Mouse (Mus musculus): Measurements from ENCODE around the gene Cdk4. TPM values are rescaled to one million over a fixed set of nuclear protein-coding genes. Genes with fewer than 3 reads are reported as not detected.
A peak's percentile ranks its signal among the peaks of the same experiment; 100 is the strongest.

The Cdk4 gene
- total RNA-seq, 1 experiment from 2014 or later = 23.9 TPM

DNA sequence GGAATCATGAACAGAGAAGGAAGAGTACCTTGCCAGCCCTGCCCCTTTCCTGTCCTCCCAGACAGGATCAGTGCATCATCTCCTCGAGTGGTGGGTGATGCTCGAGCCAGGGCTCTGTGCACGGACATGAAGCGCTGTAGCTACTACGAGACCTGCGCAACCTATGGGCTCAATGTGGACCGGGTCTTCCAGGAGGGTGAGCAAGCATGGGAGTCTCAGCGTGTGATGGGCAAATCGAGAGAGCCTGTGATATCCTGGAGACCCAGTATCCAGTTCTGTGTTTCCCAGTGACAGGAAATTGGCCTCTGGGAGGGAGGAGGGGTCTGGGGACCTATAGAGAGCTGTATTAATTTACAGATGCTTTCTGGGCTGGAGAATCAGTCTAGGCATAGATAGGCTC is 21.7 kb downstream of the Cdk4 start:
- ATAC-seq (replicated peaks; ENCODE audit: insufficient number of reproducible peaks, low FRiP score, low TSS enrichment, poor library complexity, severe bottlenecking) = no peak

DNA sequence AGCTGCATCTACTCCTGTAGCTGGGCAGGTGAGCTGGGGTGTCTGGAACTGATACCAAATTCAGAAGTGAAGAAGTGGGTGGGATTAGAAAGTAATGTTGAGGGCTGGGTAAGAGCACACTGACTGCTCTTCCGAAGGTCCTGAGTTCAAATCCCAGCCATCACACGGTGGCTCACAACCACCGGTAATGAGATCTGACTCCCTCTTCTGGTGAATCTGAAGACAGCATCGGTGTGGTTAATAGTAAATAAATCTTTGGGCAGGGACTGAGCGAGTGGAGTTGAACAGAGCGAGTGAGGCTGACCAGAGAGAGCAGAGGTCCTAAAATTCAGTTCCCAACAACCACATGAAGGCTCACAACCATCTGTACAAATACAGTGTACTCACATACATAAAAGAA is 22.3 kb downstream of the Cdk4 start:
- ATAC-seq (replicated peaks; ENCODE audit: insufficient number of reproducible peaks, low FRiP score, low TSS enrichment, poor library complexity, severe bottlenecking) = no peak

DNA sequence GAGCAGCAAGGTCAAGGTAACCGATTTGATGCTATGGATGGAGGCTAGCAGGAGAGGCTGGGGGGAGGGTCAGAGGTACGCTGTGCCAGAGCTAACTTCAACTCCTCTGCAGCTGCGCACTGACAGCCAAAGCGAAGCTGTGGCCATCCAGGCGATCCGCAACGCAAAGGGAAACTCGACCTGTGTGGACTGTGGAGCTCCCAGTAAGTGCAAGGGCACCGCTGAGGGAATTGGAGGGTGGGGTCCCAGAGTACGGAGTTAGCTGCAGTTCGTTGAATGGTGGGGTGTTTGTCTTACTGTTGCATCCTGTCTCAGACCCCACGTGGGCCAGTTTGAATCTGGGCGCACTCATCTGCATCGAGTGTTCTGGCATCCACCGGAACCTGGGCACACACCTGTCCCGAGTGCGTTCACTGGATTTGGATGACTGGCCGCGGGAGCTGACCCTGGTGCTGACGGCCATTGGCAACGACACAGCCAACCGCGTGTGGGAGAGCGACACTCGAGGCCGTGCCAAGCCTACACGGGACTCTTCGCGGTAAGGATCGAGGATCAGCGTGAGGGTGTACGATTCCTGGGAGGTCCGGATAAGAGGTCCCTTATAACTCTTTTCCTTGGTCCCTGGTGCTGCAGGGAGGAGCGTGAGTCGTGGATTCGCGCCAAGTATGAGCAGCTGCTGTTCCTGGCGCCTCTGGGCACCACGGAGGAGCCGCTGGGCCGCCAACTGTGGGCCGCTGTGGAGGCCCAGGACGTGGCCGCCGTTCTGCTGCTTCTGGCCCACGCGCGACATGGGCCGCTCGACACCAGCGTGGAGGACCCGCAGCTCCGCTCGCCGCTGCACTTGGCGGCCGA is 27.5 kb downstream of the Cdk4 start:
- no peak for ATAC-seq (replicated peaks; ENCODE audit: insufficient number of reproducible peaks, low FRiP score, low TSS enrichment, poor library complexity, severe bottlenecking)

DNA sequence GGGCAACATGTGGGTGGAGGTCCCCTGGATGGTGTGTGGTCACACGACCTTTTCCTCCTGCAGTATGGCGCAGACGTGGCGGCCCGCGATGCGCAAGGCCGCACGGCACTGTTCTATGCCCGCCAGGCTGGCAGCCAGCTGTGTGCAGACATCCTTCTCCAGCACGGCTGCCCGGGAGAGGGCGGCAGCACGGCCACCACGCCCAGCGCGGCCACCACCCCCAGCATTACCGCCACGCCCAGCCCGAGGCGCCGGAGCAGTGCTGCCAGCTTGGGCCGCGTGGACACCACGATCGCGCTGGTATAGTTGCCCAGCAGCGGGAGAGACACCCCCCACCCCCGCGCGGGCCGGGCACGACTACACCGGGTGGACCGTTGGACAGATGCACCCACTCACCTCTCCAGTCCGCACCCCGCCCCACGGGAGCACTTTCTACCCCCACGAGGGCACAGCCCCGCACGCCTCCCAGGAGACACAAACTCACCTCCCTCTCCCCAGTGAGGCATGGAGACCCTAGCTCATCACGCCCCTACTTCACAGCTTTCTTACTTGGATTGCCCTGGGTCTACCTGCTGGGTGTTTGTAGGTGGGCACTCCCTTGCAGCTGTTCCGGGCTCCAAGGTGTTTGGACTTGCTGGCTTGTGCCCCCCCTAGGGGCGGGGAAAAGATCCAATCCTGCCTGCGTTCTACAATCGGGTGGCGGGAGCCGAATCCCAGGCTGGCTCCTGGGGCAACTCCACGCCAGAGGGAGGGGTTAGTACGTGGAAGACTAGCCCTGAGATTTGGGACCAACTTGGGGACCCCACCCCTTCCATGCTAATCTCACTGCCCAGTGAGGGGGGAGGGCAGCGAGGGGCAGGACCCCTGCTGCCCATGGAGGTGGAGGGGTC is 28.4 kb downstream of the Cdk4 start:
- ATAC-seq (replicated peaks; ENCODE audit: insufficient number of reproducible peaks, low FRiP score, low TSS enrichment, poor library complexity, severe bottlenecking) = no peak

DNA sequence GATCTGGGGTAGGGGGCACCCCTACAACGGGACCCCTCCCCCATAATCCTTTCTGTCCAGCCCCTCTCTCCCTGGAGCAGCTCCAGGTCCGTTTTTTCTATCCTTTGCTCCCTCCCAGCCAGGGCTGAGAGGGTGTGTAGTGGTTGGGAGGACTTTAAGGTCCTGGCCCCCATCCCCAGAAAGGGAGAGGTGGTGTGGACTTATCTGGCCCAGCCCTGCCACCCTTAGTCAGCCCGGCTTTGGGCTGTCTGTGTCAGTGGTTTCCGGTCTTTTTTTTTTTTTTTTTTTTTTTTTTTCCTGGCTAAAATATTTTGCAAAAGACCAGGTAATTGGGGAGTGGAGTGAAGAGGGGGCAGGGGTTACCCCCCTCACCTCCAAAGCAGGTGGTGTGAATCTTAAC is 29.4 kb downstream of the Cdk4 start:
- no peak for ATAC-seq (replicated peaks; ENCODE audit: insufficient number of reproducible peaks, low FRiP score, low TSS enrichment, poor library complexity, severe bottlenecking)

DNA sequence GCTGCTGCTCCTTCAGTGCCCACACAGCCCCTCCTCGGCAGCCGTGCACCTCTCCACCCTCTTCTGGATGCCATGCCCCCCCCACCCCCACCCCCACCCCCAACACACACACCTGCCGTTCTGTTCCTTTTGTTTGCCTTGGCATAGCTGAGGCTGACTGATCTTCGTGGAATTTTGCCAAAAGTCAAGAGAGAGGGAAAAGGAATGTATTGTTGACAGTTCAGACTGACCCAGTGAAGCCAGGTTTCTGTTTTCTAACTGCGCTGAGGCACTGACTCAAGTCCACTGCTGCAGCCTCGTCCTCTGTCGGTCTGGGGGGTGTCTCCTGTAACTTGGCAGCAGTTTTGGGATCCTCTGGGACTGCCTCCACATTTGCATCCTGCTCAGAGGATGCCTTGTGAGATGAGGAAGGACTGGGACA is 31.1 kb downstream of the Cdk4 start:
- ATAC-seq (replicated peaks; ENCODE audit: insufficient number of reproducible peaks, low FRiP score, low TSS enrichment, poor library complexity, severe bottlenecking) = no peak

DNA sequence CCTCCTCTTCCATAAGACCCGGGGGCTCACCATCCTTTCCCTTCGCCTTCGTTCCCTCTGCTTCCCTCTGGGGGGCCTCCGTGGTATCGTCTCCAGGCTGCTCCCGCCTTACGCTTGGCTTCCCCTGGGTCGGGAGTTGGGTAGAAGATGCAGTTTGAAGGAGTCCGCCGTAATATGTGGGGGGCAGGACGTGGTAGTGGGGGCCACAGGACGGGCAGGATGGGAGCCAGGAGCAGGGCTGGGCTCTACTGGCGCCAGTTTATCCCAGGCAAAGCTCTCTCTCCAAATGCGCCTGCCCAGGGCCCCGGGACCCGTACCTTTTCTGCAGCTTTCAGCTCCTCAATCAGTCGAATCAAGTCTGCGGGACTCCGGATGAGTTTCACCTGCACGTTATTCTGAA is 35.2 kb downstream of the Cdk4 start:
- no peak for ATAC-seq (replicated peaks; ENCODE audit: insufficient number of reproducible peaks, low FRiP score, low TSS enrichment, poor library complexity, severe bottlenecking)

DNA sequence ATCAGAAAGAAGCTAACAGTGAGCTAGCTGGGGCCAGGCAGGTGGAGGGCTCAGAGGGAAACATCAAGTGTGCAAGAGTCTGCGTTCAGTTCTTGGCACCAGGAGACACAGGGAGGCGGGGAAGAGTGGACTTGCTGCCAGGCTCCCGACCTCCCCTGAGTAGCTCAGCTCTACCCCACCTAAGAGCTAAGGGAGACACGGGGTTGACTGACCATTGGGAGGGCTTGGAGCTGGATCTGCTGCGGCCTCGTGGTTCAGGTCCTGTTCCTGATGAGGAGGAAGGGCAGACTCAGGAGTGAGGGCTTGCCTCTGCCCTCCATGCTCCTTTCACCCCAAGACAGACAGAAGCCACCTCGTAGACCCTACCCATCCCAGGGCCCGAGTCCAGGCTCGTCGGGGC is 35.9 kb downstream of the Cdk4 start:
- no peak for ATAC-seq (replicated peaks; ENCODE audit: insufficient number of reproducible peaks, low FRiP score, low TSS enrichment, poor library complexity, severe bottlenecking)

DNA sequence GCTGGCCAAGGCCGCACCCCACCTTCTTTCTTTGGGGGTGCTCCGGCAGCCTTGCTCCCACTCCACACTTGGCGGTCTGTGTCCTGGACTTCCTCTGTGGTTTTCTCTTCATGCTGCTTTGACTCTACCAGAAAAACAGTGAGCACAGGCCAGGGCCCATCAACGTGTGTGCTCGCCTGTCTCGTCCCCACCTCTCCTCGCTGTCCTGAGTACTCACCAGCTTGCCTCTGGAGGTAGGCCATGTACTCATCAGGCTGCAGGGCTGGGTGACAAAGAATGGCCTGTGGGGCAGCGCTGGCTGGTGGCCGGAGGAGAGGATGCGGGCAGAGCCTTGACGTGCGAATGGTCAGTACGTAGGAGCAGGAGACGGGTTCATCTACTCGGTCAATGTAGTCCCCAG is 36.5 kb downstream of the Cdk4 start:
- peak; percentile 22 for ATAC-seq (replicated peaks; ENCODE audit: insufficient number of reproducible peaks, low FRiP score, low TSS enrichment, poor library complexity, severe bottlenecking)

DNA sequence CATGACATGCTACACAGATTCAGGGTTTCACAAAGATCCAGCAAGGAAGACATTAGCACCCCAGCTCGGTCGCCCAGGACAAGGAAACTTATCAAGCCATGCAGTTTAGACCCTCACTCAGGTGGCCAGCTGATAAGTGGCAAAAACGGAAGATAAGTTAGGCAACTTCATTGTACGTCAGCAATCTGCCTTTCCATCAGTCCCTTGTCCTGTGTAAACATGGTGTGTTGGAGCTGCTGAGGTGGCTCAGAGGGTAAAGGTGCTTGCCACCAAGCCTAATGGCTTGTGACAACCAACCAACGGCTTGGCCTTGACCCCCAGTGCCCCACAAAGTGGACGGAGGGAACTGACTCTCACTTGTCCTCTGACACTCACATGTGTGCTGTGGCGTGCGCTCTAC is 37.1 kb downstream of the Cdk4 start:
- ATAC-seq (replicated peaks; ENCODE audit: insufficient number of reproducible peaks, low FRiP score, low TSS enrichment, poor library complexity, severe bottlenecking) = peak; percentile 4; the same call in 1 of the 2 replicates

DNA sequence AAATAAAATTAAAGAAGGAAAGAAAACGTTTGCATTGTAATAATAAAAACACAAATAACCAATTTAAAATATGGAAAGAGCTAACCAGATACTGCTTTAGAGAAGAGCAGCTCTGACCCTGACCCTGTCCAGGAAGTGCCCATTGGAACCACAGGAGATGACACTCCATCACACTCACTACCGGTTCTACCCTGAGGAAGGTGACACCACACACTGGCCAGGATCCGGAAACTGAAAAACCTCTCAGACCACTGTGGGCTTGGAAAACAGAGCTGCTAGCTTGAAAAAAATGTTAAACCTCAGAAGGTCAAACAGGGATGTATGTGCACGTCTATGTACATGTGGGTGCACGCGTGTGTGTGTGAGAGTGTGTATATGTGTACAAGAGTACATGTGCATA is 37.8 kb downstream of the Cdk4 start:
- ATAC-seq (replicated peaks; ENCODE audit: insufficient number of reproducible peaks, low FRiP score, low TSS enrichment, poor library complexity, severe bottlenecking) = no peak

DNA sequence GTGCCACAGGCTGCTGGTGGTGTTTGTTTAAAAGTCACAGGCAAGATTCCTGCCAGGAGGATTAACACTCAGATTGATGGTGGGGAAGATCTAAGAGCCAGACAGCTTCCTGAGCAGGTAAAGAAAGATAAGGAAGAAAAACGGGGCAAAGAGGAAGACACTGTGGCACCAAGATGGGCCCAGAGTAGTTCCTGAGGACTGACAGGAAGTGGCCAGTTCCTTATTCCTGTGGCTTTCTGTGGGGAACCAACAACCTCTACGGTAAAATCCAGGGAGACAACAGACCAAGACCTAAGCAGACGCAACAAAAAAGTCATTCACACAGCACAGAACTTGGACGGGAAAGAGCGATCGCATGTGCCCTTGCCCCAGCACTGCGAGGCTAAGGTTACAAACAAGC is 40.3 kb downstream of the Cdk4 start:
- no peak; the same call in 1 of the 2 replicates for ATAC-seq (replicated peaks; ENCODE audit: insufficient number of reproducible peaks, low FRiP score, low TSS enrichment, poor library complexity, severe bottlenecking)

DNA sequence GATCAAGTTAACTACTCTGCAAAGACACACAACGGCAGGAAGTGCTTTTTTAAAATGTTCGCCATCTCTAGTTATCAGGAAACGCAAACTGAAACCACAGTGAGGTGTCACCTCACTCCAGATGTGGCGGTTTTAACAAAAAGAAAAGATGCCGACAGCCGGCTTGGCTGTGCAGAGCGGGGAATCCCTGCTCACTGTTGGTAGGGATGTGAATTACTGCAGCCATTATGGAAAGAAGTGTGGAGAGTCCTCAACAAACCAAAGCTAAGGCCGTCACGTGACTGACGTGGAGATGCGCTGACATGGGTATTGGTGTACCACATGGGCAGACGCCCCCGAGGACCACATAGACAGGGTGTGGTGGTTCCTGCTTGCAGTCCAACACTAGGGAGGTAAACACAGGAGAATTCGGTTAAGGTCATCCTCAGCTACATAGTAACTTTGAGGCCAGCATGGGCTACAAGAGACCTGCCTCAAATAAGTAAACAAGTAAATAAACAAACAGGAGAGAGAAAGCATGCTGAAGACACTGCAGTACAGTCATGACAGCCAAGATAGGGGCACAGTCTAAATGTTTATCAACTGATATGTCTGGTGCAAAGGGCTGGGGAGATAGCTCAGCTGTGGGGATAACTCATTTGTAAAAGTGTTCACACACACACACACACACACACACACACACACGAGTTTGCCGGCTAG is 44.4 kb downstream of the Cdk4 start:
- ATAC-seq (replicated peaks; ENCODE audit: insufficient number of reproducible peaks, low FRiP score, low TSS enrichment, poor library complexity, severe bottlenecking) = no peak

DNA sequence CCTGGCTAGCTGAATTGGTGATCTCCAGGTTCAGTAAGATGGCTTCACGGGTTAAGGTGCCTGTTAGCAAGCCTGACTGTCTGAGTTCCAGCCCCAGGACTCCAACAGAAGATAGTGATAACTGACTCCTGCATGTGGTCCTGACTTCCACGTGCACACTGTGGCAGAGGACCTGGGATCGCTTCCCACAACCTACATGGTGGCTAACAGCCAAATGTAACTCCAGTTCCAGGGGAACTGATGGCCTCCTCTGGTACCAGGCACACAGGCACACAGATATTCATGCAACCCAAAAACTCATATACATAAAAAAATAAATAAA is 44.9 kb downstream of the Cdk4 start:
- ATAC-seq (replicated peaks; ENCODE audit: insufficient number of reproducible peaks, low FRiP score, low TSS enrichment, poor library complexity, severe bottlenecking) = no peak

DNA sequence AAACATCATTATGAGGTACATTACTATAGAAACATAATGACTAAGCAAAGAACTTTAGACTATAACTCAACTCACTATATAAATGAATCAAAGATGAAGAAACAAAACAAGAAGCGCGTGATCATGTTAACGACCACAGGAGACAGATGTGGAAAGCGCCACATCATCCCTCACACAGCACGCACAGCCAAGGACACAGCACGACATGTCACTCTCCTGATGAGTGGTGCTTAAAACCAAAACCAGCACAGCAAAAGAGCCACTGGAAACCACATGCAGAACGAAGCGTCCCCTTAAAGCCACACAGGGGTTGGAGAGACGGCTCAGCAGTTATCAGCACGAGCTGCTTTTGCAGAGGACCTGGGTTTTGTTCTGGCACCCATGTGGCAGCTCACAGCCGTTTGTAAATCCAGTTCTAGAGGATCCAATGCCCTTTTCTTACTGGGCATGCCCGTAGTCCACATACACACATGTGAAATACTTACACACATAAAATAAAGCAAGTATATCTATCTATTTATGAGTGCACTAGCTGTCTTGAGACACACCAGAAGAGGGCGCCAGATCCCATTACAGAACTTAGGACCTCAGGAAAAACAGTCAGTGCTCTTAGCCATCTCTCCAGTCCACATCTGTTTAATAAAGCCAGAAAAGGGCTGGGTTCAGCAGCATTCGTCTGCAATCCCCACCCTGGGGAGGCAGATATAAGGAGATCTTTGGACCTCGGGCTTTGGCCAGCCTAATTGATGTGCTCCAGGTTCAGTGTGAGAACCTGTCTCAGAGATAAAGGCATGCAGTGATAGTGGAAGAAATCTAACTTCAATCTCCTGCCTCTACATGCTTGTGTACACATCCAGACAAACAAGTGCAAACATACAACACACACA is 47.9 kb downstream of the Cdk4 start:
- ATAC-seq (replicated peaks; ENCODE audit: insufficient number of reproducible peaks, low FRiP score, low TSS enrichment, poor library complexity, severe bottlenecking) = no peak

DNA sequence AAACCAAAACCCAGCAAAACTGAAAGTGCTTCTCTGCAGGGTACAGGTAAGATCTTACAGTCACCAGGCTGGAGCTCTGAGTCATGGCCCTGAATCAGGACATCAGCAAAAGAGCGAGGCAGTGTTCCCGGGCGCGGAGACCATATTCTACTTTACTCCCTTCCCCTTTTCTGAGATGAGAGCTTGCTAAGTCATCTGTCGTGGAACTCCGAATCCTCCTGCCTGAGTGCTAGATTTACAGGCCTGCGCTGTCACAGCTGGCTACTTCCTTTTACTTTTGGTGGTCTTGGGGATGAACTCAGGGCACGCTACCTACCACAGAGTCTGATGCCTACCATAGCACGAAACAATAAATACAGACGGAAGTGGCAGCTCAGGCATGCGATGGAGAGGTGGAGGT is 51.1 kb downstream of the Cdk4 start:
- no peak for ATAC-seq (replicated peaks; ENCODE audit: insufficient number of reproducible peaks, low FRiP score, low TSS enrichment, poor library complexity, severe bottlenecking)

DNA sequence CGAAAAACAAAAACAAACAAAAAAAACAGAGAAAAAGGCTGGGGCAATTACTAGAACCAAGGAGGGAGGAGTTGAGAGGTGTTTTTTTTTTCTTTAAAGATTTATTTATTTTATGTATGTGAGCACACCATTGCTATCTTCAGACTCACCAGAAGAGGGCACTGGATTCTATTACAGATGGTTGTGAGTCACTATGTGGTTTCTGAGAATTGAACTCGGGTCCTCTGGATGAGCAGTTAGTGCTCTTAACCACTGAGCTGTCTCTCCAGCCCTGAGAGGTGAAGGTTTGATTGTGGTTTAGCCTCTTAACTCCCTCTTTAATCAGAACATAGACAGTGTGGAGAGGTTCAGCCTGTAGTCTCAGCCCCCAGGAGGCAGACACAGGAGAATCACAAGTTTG is 51.7 kb downstream of the Cdk4 start:
- ATAC-seq (replicated peaks; ENCODE audit: insufficient number of reproducible peaks, low FRiP score, low TSS enrichment, poor library complexity, severe bottlenecking) = no peak

All from monocyte, adult 5-6 weeks (primary cell).